Mouse (Mus musculus) lung, embryonic 16.5 days (tissue): ENCODE measurements around the gene Ehd4. TPM values are rescaled to one million over a fixed set of nuclear protein-coding genes. Genes with fewer than 3 reads are reported as not detected.

Experiments used
- ATAC-seq: fragments of 200-750 bp; cut with Nextera tagmentation; 2 replicates; pipeline ENCODE4 v1.8.0; 2017; ENCODE audit warnings: low read depth, mild to moderate bottlenecking, moderate library complexity
- H3K27ac ChIP-seq: fragments of 300-500 bp; sonication (generic); 2 replicates; pipeline ENCODE4 v1.5.1; 2014; ENCODE audit warnings: mild to moderate bottlenecking, control low read depth, low read length
- H3K27me3 ChIP-seq: fragments of 300-500 bp; sonication (generic); 2 replicates; pipeline ENCODE4 v1.6.1; 2014; ENCODE audit warnings: low read depth, low read length, mixed read lengths; ENCODE audit not compliant: control insufficient read depth, insufficient read depth
- H3K36me3 ChIP-seq: fragments of 300-500 bp; sonication (generic); 2 replicates; pipeline ENCODE4 v1.6.1; 2014; ENCODE audit warnings: low read length; ENCODE audit not compliant: control insufficient read depth, insufficient read depth
- H3K4me1 ChIP-seq: fragments of 300-500 bp; sonication (generic); replicated peaks from 2 replicates; pipeline ENCODE4 v1.6.1; 2014; ENCODE audit warnings: low read length, mixed read lengths; ENCODE audit not compliant: control insufficient read depth, insufficient read depth
- H3K4me2 ChIP-seq: fragments of 300-500 bp; sonication (generic); 2 replicates; pipeline ENCODE4 v1.6.1; 2014; ENCODE audit warnings: low read depth, low read length, control low read depth
- H3K4me3 ChIP-seq: fragments of 300-500 bp; sonication (generic); 2 replicates; pipeline ENCODE4 v1.5.1; 2014; ENCODE audit warnings: mild to moderate bottlenecking, low read length, control low read depth
- H3K9ac ChIP-seq: fragments of 300-500 bp; sonication (generic); 2 replicates; pipeline ENCODE4 v1.6.1; 2014; ENCODE audit warnings: low read length, control low read depth
- H3K9me3 ChIP-seq: fragments of 300-500 bp; sonication (generic); 2 replicates; pipeline ENCODE4 v1.6.1; 2016; ENCODE audit warnings: low read length; ENCODE audit not compliant: control insufficient read depth
- WGBS: fragments of 180-500 bp; shearing (Covaris S2); extraction: QIAGEN DNeasy Blood & Tissue Kit; methylation state at CpG from one replicate; pipeline ENCODE4 v1.1.7; 2014; 5-methylcytosine and 5-hydroxymethylcytosine counted together
- polyA plus RNA-seq: library from polyadenylated mRNA; unstranded; fragments of >200 nt; fragmentation: Nextera tagmentation; extraction: Ambion mirVana; gene quantifications from 2 replicates; pipeline ENCODE4 v1.2.1, GENCODE M21; 2015

Gene Ehd4
- 92.8 and 94.7 TPM in 2 replicates for polyA plus RNA-seq

DNA sequence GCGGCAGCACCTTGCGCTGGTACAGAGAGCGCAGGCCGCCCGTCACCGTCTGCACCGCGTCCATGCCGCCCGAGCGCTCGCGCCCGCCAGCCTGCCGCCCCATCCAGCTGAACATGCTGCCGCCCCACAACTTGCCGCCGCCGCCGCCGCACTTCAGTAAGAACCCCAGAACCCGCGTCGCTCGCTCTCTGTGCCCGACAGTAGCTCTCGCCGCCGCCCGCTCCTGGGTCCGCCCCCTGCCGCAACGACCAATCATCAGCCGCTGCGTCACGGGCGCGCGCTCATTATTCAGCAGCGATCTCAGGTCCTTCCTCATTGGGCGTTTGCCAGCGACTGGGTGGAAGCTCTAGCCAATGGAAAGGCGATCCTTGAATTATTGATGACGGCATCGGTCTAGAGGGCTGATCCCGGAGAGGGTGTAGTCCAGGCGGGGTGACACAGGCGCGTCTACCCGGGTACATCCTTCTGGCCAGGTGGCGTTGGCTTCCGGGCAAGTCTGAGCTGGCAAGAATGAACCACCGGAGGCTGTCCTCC is at the start of gene Ehd4:
Gene Ehd4 (minus strand): TSS at position 246 of the 534 bp plus-strand sequence.
- peak within 1 kb of the TSS; percentile 58 for H3K27ac ChIP-seq
- no peaks in the 10 kb centered on the region for H3K9me3 ChIP-seq
- peak within 1 kb of the TSS; percentile 79 for H3K4me3 ChIP-seq
- H3K27me3 ChIP-seq = no peaks in the 10 kb centered on the region
- peak within 1 kb of the TSS; percentile 83 for H3K9ac ChIP-seq
- no peaks in the 10 kb centered on the region for H3K36me3 ChIP-seq
- peaks cover 8% of the 10 kb centered on the region; the same call in 1 of the 2 replicates for H3K4me1 ChIP-seq
- under 1% methylated on average over 53 of the region's 53 CpGs for WGBS
- peak within 1 kb of the TSS; percentile 98 for H3K4me2 ChIP-seq
- peak; percentile 98 for ATAC-seq

DNA sequence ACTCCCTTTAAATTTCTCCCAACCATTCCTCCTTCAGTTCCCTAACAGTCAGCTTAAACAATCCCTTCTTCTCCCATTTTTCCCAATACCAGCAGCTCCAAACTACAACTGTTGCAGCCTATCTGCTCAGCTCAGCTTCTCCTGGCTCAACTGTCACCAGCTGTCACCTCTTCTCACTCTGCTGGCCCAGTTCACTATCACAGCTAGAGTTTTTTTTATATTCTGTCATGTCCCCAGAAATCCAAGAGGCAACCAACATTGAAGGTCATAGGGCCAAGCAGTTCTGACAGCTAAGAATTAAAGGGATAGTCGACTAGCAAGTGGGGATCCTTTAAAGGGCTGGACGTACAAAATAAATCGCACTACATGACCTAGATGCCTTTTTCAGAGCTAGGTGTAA is 49.3 kb upstream of the Ehd4 start:
- no peak overlapping the region for H3K4me3 ChIP-seq
- no peaks in the 10 kb centered on the region for H3K9me3 ChIP-seq
- H3K27me3 ChIP-seq = no peaks in the 10 kb centered on the region
- H3K4me2 ChIP-seq = no peak overlapping the region
- ATAC-seq = no peak
- WGBS = 44% methylated on average over 3 of the region's 3 CpGs
- H3K4me1 ChIP-seq = no peaks in the 10 kb centered on the region
- H3K9ac ChIP-seq = no peak overlapping the region
- H3K36me3 ChIP-seq = no peaks in the 10 kb centered on the region
- H3K27ac ChIP-seq = no peak overlapping the region

DNA sequence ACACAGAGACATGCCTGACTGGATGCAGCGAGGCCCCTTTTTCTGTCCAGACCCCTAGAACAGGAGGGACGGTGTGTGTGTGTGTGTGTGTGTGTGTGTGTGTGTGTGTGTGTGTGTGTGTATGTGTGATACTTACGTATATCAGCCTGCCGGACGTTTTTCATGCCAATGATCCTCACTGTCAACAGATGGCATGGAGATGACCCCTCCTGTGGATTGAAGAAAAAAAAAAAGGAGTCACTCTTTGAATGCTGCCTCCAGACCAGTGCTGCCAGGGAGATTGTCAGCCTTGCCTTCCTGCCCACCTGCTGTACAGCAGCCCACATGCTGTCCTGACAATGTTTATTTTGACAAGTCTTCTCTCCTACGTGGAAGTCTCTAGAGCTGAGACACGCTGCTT is 45.7 kb upstream of the Ehd4 start:
- 50% methylated on average over 6 of the region's 7 CpGs for WGBS
- no peak overlapping the region for H3K9ac ChIP-seq

DNA sequence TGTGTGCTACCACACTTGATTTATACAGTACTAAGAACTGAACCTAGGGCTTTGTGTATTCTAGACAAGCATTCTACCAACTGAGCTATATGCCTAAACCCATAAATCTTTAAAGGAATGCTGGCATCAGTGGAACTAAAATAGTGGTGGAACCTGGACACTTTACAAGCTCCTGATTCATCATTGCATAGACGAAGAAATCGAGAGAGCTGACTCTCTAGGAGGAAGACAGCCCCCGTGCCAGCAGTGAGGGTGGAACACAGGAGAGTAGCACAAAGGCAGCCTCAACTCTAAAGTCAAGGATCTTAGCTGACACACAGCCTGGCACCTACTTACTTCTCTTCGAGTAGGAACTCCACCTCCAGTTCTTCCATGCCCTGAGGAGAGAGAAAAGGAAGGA is 33.8 kb upstream of the Ehd4 start:
- Histone ChIP-seq H3K4me1 (peaks cover 4% of the 10 kb centered on the region; the same call in 1 of the 2 replicates), H3K9ac (no peak overlapping the region), H3K27me3 (no peaks in the 10 kb centered on the region), H3K4me3 (no peak overlapping the region), H3K9me3 (no peaks in the 10 kb centered on the region), H3K36me3 (no peaks in the 10 kb centered on the region), H3K4me2 (no peak overlapping the region), H3K27ac (no peak overlapping the region)
- no peak for ATAC-seq
- WGBS = 80% methylated on average over 4 of the region's 4 CpGs

More for the DNA sequence above, 45.7 kb upstream of the Ehd4 start:
- no peaks in the 10 kb centered on the region for H3K9me3 ChIP-seq
- no peak overlapping the region for H3K4me2 ChIP-seq
- H3K27ac ChIP-seq = no peak overlapping the region
- H3K27me3 ChIP-seq = no peaks in the 10 kb centered on the region
- H3K4me3 ChIP-seq = no peak overlapping the region
- no peaks in the 10 kb centered on the region for H3K4me1 ChIP-seq
- ATAC-seq = no peak
- no peaks in the 10 kb centered on the region for H3K36me3 ChIP-seq

DNA sequence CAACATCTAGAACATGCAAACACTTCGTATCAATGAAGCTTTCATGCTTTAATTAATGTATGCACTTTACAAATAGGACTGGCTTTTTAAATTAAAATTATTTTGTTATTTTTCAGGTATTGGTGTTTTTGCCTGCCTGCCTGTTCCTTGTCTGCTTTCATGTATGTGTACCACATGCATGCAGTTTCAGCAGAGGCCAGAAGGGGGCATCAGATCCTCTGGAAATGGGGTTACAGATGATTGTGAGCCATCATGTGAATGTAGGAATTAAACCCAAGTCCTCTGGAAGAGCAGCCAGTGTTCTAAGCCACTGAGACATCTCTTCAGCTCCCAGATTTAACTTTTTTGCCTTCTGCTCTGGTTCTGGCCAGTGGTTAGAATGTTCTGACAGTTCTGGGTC is 33.2 kb upstream of the Ehd4 start:
- Histone ChIP-seq H3K36me3 (no peaks in the 10 kb centered on the region), H3K27me3 (no peaks in the 10 kb centered on the region), H3K4me2 (no peak overlapping the region), H3K4me1 (peaks cover 4% of the 10 kb centered on the region; the same call in 1 of the 2 replicates), H3K4me3 (no peak overlapping the region), H3K9me3 (no peaks in the 10 kb centered on the region), H3K9ac (no peak overlapping the region), H3K27ac (no peak overlapping the region)
- WGBS = 80% methylated on average over 1 of the region's 1 CpGs
- ATAC-seq = no peak

DNA sequence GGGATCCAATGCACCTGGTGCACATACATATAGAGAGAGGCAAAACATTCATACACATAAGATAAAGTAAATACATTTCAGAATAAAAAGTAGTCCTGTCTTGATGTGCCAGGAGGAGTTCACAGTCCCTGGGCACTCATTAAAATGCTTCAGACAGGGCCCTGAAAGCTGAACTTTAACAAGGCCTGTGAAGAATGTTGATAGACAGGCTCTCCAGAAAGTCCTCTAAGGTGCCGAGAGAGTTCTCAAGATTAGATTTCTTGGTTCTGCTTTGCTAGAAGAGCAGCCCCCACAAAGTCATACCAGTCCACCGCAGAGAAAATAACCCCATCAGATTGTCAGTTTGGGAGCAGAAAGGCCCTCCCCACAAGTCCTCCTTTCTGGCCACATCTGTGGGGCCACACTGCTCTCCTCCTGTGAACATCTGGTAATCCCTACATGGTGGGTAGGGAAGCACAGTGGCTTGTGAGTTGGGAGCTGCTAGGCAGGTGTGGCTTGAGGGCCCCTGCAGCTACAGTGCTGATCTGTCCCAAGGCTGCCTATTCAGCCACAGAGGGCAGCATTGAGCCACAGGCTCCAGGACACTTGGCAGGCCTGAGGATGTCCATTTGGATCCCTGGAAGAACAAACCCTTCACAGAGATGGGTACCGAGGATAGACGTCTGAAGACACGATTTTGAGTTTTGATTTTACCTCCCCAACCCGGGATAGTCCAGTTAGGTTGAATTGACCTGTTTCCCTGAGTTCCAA is 31.3 kb upstream of the Ehd4 start:
- Histone ChIP-seq H3K4me3 (no peak overlapping the region), H3K4me1 (peaks cover 4% of the 10 kb centered on the region; the same call in 1 of the 2 replicates), H3K4me2 (no peak overlapping the region), H3K36me3 (no peaks in the 10 kb centered on the region), H3K9ac (no peak overlapping the region), H3K27me3 (no peaks in the 10 kb centered on the region), H3K9me3 (no peaks in the 10 kb centered on the region), H3K27ac (peak overlapping the region; percentile 74)
- peak; percentile 86 for ATAC-seq
- 69% methylated on average over 6 of the region's 6 CpGs for WGBS

DNA sequence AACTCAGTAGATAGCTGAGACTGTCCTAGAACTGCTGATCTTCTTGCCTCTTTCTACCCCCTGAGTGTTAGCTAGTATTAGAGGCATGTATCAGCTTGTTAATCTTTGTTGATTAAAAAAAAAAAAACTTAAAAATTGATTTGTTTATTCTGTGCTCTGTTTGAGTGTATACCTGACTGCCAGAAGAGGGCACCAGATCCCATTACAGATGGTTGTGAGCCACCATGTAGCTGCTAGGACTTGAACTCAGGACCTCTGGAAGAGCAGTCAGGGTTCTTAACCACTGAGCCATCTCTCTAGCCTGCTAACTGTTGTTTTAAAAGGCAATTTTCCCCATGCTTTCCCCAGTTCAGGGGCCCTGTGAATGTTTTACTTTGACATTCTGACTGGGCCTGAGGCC is 24.5 kb upstream of the Ehd4 start:
- H3K4me2 ChIP-seq = no peak overlapping the region
- ATAC-seq = no peak
- H3K4me1 ChIP-seq = no peaks in the 10 kb centered on the region
- no peaks in the 10 kb centered on the region for H3K9me3 ChIP-seq
- H3K27ac ChIP-seq = no peak overlapping the region
- H3K27me3 ChIP-seq = no peaks in the 10 kb centered on the region
- H3K4me3 ChIP-seq = no peak overlapping the region
- H3K9ac ChIP-seq = no peak overlapping the region
- no peaks in the 10 kb centered on the region for H3K36me3 ChIP-seq

DNA sequence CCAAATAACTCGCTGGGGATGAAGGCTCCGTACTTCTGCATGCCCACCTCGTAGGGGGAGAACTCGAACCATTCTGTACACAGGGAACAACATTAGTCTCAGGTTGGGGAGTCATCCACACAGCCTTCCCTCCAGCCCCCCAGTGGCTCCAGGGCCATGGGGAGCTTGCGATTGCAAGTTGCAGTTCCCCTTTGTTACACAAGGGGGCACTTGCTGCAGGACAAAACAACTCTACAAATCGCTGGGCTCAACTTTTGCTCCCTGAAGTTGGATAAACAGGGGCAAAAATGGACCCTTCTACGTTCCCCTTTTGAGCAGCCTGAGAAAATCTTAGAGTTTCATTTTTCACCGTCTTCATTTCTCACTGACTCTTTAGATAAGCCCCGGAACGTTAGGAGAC is 19.3 kb upstream of the Ehd4 start:
- WGBS = 12% methylated on average over 10 of the region's 10 CpGs
- no peak for ATAC-seq
- no peak overlapping the region for H3K27ac ChIP-seq
- H3K4me3 ChIP-seq = no peak overlapping the region
- no peaks in the 10 kb centered on the region for H3K9me3 ChIP-seq
- H3K4me1 ChIP-seq = no peaks in the 10 kb centered on the region
- H3K27me3 ChIP-seq = no peaks in the 10 kb centered on the region
- H3K9ac ChIP-seq = no peak overlapping the region
- H3K36me3 ChIP-seq = no peaks in the 10 kb centered on the region
- peak overlapping the region; percentile 12; the same call in 1 of the 2 replicates for H3K4me2 ChIP-seq

DNA sequence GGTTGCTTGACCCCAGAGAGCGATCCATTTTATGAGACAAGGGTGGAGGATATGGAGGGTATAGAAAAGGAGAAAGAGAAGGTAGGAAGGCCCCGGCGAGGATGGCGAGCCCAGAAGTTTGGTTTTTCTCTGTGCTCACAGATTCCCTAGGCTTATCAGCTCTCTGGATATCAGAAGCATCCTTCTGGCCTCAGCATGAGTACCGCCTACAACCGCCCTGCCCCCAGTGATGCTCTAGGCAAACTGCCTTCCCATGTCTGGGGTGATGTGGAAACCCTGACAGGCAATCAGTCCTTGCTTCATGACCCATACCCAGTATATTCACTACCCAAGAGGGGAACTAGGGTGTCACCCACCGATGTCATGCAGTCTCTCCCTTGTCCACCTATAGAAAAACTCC is 17.0 kb upstream of the Ehd4 start:
- no peak overlapping the region for H3K9ac ChIP-seq
- no peak overlapping the region for H3K4me2 ChIP-seq
- no peaks in the 10 kb centered on the region for H3K27me3 ChIP-seq
- H3K9me3 ChIP-seq = no peaks in the 10 kb centered on the region
- WGBS = 89% methylated on average over 7 of the region's 7 CpGs
- no peak overlapping the region for H3K27ac ChIP-seq
- no peak for ATAC-seq
- H3K4me1 ChIP-seq = no peaks in the 10 kb centered on the region
- H3K36me3 ChIP-seq = no peaks in the 10 kb centered on the region
- H3K4me3 ChIP-seq = no peak overlapping the region
